Mouse (Mus musculus) CH12.LX (cell line): ENCODE measurements at regions not wholly inside any gene's neighbourhood (a gene's known extent, or its start where the extent isn't known, plus 50 kb on each side); places are given as distances from the start of the nearest gene placed in this dataset.

Source experiments
- CHD2 ChIP-seq: IDR thresholded peaks from 2 replicates; pipeline ENCODE4 v1.6.1; 2011; ENCODE audit warnings: low read length, improper control_type of control experiment
- CTCF ChIP-seq, 2 experiments: IDR thresholded peaks in 1 of 2; conservative IDR thresholded peaks in 1 of 2; 2 replicates each; pipeline ENCODE4 v1.5.1; 2011 to 2012; ENCODE audit warnings: low read depth in 2 of 2, low read length in 2 of 2, improper control_type of control experiment in 1 of 2, inconsistent platforms in 1 of 2, mild to moderate bottlenecking in 1 of 2, moderate library complexity in 1 of 2
- ELF1 ChIP-seq: IDR thresholded peaks from 2 replicates; pipeline ENCODE4 v1.6.1; 2014; ENCODE audit warnings: low read depth, mild to moderate bottlenecking, inconsistent platforms, low read length, improper control_type of control experiment
- GABPA ChIP-seq: IDR thresholded peaks from 2 replicates; pipeline ENCODE4 v1.6.1; 2012; ENCODE audit warnings: low read depth, low read length, improper control_type of control experiment, inconsistent platforms; ENCODE audit not compliant: insufficient replicate concordance
- MEF2A ChIP-seq: IDR thresholded peaks from 2 replicates; pipeline ENCODE4 v1.6.1; 2014; ENCODE audit warnings: low read depth, mild to moderate bottlenecking, inconsistent platforms, low read length, improper control_type of control experiment, borderline replicate concordance
- POLR2A ChIP-seq: IDR thresholded peaks from 2 replicates; pipeline ENCODE4 v1.6.1; 2011; ENCODE audit warnings: low read depth, mild to moderate bottlenecking, improper control_type of control experiment, low read length
- POLR2AphosphoS2 ChIP-seq: IDR thresholded peaks from 2 replicates; pipeline ENCODE4 v1.6.1; 2011; ENCODE audit warnings: low read depth, low read length, improper control_type of control experiment
- SIN3A ChIP-seq: IDR thresholded peaks from 2 replicates; pipeline ENCODE4 v1.6.1; 2012; ENCODE audit warnings: low read length, improper control_type of control experiment, inconsistent platforms
- TBP ChIP-seq: conservative IDR thresholded peaks from 2 replicates; pipeline ENCODE4 v1.6.1; 2011; ENCODE audit warnings: low read depth, low read length, improper control_type of control experiment
- USF1 ChIP-seq: IDR thresholded peaks from 2 replicates; pipeline ENCODE4 v1.6.1; 2014; ENCODE audit warnings: low read depth, mild to moderate bottlenecking, inconsistent platforms, low read length, improper control_type of control experiment

DNA sequence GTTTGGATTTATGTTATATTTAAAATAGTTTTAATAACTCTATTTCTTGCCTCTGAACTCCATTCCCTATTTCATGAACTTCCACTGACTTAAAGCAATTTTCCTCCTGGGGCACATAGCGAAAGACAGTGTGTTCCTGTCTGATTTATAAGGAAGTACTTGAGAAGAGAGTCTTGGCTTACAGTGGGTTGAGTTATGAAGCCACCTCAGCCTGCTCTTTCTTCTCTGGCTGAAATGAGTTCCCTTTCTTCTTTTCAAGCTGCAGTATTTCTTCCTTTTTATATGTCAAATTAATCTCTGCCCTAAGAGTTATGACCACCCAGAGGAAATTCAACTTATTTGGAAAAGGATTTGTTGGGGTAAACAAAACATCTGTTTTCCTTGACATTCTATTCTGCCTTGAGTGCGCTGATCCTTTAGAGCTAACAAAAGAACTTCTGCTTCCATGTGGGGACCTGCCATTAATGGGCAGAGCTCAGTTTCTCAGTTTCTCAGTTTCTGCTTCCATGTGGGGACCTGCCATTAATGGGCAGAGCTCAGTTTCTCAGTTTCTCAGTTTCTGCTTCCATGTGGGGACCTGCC is 255.9 kb downstream of the Impad1 start:
- no peak for TF ChIP-seq TBP
- TF ChIP-seq SIN3A: no peak
- TF ChIP-seq POLR2A: no peak
- TF ChIP-seq CHD2: no peak
- TF ChIP-seq MEF2A: no peak
- TF ChIP-seq CTCF (conservative IDR thresholded peaks at IDR 0.05 in 1 of 2, IDR thresholded peaks at IDR 0.05 in 1 of 2; ENCODE audit: low read depth in 2 of 2, low read length in 2 of 2): no peak
- no peak for TF ChIP-seq ELF1
- TF ChIP-seq POLR2AphosphoS2: no peak
- no peak for TF ChIP-seq USF1
- no peak for TF ChIP-seq GABPA
